Mouse (Mus musculus) heart, adult 2 months (tissue): ENCODE data around the gene Cacna2d1. TPM values are rescaled to one million over a fixed set of nuclear protein-coding genes. Genes with fewer than 3 reads are reported as not detected.

Experiments
- DNase-seq, 2 experiments: peaks; one replicate each; pipeline ENCODE4 v3.0.0; 2021
- H3K27ac ChIP-seq: fragments of 200-600 bp; 2 replicates; pipeline ENCODE4 v1.8.1; 2022
- H3K27me3 ChIP-seq: fragments of 200-500 bp; 2 replicates; pipeline ENCODE4 v1.6.1; 2012; ENCODE audit warnings: mild to moderate bottlenecking, low read length, inconsistent platforms, mixed read lengths; ENCODE audit not compliant: control insufficient read depth, insufficient read depth
- H3K36me3 ChIP-seq: fragments of 200-500 bp; 2 replicates; pipeline ENCODE4 v1.6.1; 2012; ENCODE audit warnings: low read length, inconsistent platforms; ENCODE audit not compliant: control insufficient read depth, insufficient read depth
- H3K4me1 ChIP-seq: fragments of 200-500 bp; 2 replicates; pipeline ENCODE4 v1.6.1; 2011; ENCODE audit warnings: low read length; ENCODE audit not compliant: control insufficient read depth, insufficient read depth
- H3K4me3 ChIP-seq: fragments of 200-600 bp; 2 replicates; pipeline ENCODE4 v1.8.1; 2022
- H3K79me2 ChIP-seq: fragments of 200-500 bp; replicated peaks from 2 replicates; pipeline ENCODE4 v1.6.1; 2012; ENCODE audit warnings: mild to moderate bottlenecking, inconsistent platforms, low read length, moderate library complexity, mixed read lengths; ENCODE audit not compliant: control insufficient read depth, insufficient read depth
- H3K9ac ChIP-seq: fragments of 200-500 bp; 2 replicates; pipeline ENCODE4 v1.6.1; 2012; ENCODE audit warnings: low read depth, mild to moderate bottlenecking, control low read depth, inconsistent platforms, low read length, mixed read lengths
- CTCF ChIP-seq: fragments of 200-600 bp; IDR thresholded peaks from 2 replicates; pipeline ENCODE4 v1.8.1; 2022; ENCODE audit warnings: antibody characterized with exemption, mild to moderate bottlenecking, moderate library complexity
- EP300 ChIP-seq: fragments of 200-500 bp; IDR thresholded peaks from 2 replicates; pipeline ENCODE4 v1.6.1; 2011; ENCODE audit warnings: low read depth, low read length, control low read depth; ENCODE audit not compliant: insufficient read depth
- POLR2A ChIP-seq: fragments of 200-500 bp; IDR thresholded peaks from 2 replicates; pipeline ENCODE4 v1.6.1; 2011; ENCODE audit warnings: mild to moderate bottlenecking, low read depth, low read length, control low read depth; ENCODE audit not compliant: insufficient read depth
- WGBS: fragments of 180-500 bp; shearing (Covaris S2); methylation state at CpG from one replicate; pipeline ENCODE4 v1.1.7; 2018; 5-methylcytosine and 5-hydroxymethylcytosine counted together
- intact Hi-C: fragments of 180-260 bp; cut with DNase I; formaldehyde crosslinking; loops from one replicate; pipeline ENCODE4 v1.15.1; 2025
- polyA plus RNA-seq: library from polyadenylated mRNA; depleted of rRNA; stranded (reverse); fragments of >200 nt; gene quantifications from 2 replicates; pipeline ENCODE4 v1.2.3, GENCODE M21; 2012
- total RNA-seq, 2 experiments: library from RNA; stranded (reverse); gene quantifications; 2 replicates each; pipeline ENCODE4 v1.2.3; 2021

The Cacna2d1 gene
- total and polyA plus RNA-seq, 3 experiments: 26.8 to 90.3 (median 81.9) TPM

GRCm38 (mm10) chr5:15972351-15972750 lies 37.9 kb downstream of the Cacna2d1 start:
- H3K4me1 ChIP-seq: peaks cover 2% of the 10 kb centered on the region
- peak overlapping the region; percentile 26 for H3K27ac ChIP-seq
- H3K36me3 ChIP-seq: peaks cover 2% of the 10 kb centered on the region; the same call in 1 of the 2 replicates
- TF ChIP-seq CTCF: no peak
- TF ChIP-seq EP300: no peak
- no peak for TF ChIP-seq POLR2A
- WGBS: 42% methylated on average over 1 of the region's 1 CpGs
- DNase-seq: peak in 1 of 2 experiments; percentile 8
- no peaks in the 10 kb centered on the region for H3K79me2 ChIP-seq
- no peaks in the 10 kb centered on the region for H3K27me3 ChIP-seq
- no peak overlapping the region for H3K4me3 ChIP-seq
- H3K9ac ChIP-seq: no peak overlapping the region
- intact Hi-C loops: loop anchor here (5.0 kb wide), 1 partner anchor 35 kb away; no protein-coding TSS in a partner anchor

GRCm38 (mm10) chr5:15974652-15975051 lies 40.2 kb downstream of the Cacna2d1 start:
- Histone ChIP-seq H3K79me2 (no peaks in the 10 kb centered on the region), H3K36me3 (no peaks in the 10 kb centered on the region; the same call in 1 of the 2 replicates), H3K4me3 (no peak overlapping the region), H3K9ac (no peak overlapping the region), H3K27ac (no peak overlapping the region), H3K4me1 (no peaks in the 10 kb centered on the region; the same call in 1 of the 2 replicates), H3K27me3 (no peaks in the 10 kb centered on the region)
- intact Hi-C loops: loop anchor here (5.0 kb wide), 1 partner anchor 37 kb away; no protein-coding TSS in a partner anchor
- no peak for DNase-seq
- TF ChIP-seq CTCF (no peak), EP300 (no peak), POLR2A (no peak)

GRCm38 (mm10) chr5:15979225-15979624 lies 44.7 kb downstream of the Cacna2d1 start:
- H3K4me3 ChIP-seq: no peak overlapping the region
- H3K9ac ChIP-seq: no peak overlapping the region
- DNase-seq: no peak
- intact Hi-C loops: no loop called here
- no peak overlapping the region for H3K27ac ChIP-seq
- no peaks in the 10 kb centered on the region for H3K79me2 ChIP-seq
- H3K36me3 ChIP-seq: peaks cover 1% of the 10 kb centered on the region; the same call in 1 of the 2 replicates
- WGBS: 86% methylated on average over 2 of the region's 2 CpGs
- no peaks in the 10 kb centered on the region for H3K27me3 ChIP-seq
- TF ChIP-seq POLR2A (no peak), CTCF (no peak), EP300 (no peak)
- H3K4me1 ChIP-seq: no peaks in the 10 kb centered on the region; the same call in 1 of the 2 replicates

GRCm38 (mm10) chr5:15982573-15982972 lies 48.1 kb downstream of the Cacna2d1 start:
- intact Hi-C loops: no loop called here

GRCm38 (mm10) chr5:15983354-15983753 lies 48.9 kb downstream of the Cacna2d1 start:
- no peaks in the 10 kb centered on the region for H3K27me3 ChIP-seq
- 54% methylated on average over 5 of the region's 5 CpGs for WGBS
- no peak for DNase-seq
- peaks cover 2% of the 10 kb centered on the region for H3K4me1 ChIP-seq
- TF ChIP-seq POLR2A: no peak
- TF ChIP-seq EP300: no peak
- TF ChIP-seq CTCF: no peak
- no peak overlapping the region for H3K27ac ChIP-seq
- H3K36me3 ChIP-seq: peaks cover 3% of the 10 kb centered on the region; the same call in 1 of the 2 replicates
- H3K79me2 ChIP-seq: 0 out of 2 replicates have a peak, but pooled peaks cover 3% of the 10 kb centered on the region
- intact Hi-C loops: no loop called here
- no peak overlapping the region for H3K4me3 ChIP-seq
- H3K9ac ChIP-seq: no peak overlapping the region

More at GRCm38 (mm10) chr5:15982573-15982972, 48.1 kb downstream of the Cacna2d1 start:
- H3K4me1 ChIP-seq: peaks cover 2% of the 10 kb centered on the region
- WGBS: 64% methylated on average over 4 of the region's 4 CpGs
- no peak overlapping the region for H3K4me3 ChIP-seq
- no peaks in the 10 kb centered on the region for H3K27me3 ChIP-seq
- peaks cover 3% of the 10 kb centered on the region; the same call in 1 of the 2 replicates for H3K36me3 ChIP-seq
- no peak overlapping the region for H3K27ac ChIP-seq
- TF ChIP-seq EP300: no peak
- TF ChIP-seq POLR2A: no peak
- no peak for TF ChIP-seq CTCF
- no peak overlapping the region for H3K9ac ChIP-seq
- no peak for DNase-seq
- 0 out of 2 replicates have a peak, but pooled peaks cover 3% of the 10 kb centered on the region for H3K79me2 ChIP-seq

GRCm38 (mm10) chr5:15985228-15985858 lies 50.9 kb downstream of the Cacna2d1 start:
- Histone ChIP-seq H3K27ac (no peak overlapping the region), H3K27me3 (no peaks in the 10 kb centered on the region), H3K79me2 (0 out of 2 replicates have a peak, but pooled peaks cover 3% of the 10 kb centered on the region), H3K4me3 (no peak overlapping the region), H3K9ac (no peak overlapping the region), H3K36me3 (peaks cover 3% of the 10 kb centered on the region; the same call in 1 of the 2 replicates), H3K4me1 (peaks cover 2% of the 10 kb centered on the region)
- no peak for DNase-seq
- TF ChIP-seq POLR2A: no peak
- no peak for TF ChIP-seq CTCF
- TF ChIP-seq EP300: no peak
- intact Hi-C loops: no loop called here
- 92% methylated on average over 7 of the region's 7 CpGs for WGBS
